Mouse (Mus musculus) liver, embryonic 11.5 days (tissue): Measurements from ENCODE around the gene Cfap45. TPM values are rescaled to one million over a fixed set of nuclear protein-coding genes. Genes with fewer than 3 reads are reported as not detected.
A peak's percentile ranks its signal among the peaks of the same experiment; 100 is the strongest.

Experiments used
- ATAC-seq: fragments of 200-750 bp; cut with Nextera tagmentation; replicated peaks from 2 replicates; pipeline ENCODE4 v1.8.0; 2017; ENCODE audit warnings: moderate number of reproducible peaks, mild to moderate bottlenecking, moderate TSS enrichment, moderate library complexity; ENCODE audit not compliant: low FRiP score
- DNase-seq: peaks from one replicate; pipeline ENCODE4 v3.0.0-alpha.2; 2017; ENCODE audit warnings: low spot score
- H3K27ac ChIP-seq: fragments of 300-500 bp; sonication (generic); 2 replicates; pipeline ENCODE4 v1.5.1; 2014; ENCODE audit warnings: mild to moderate bottlenecking, low read depth, low read length, control low read depth
- H3K27me3 ChIP-seq: fragments of 300-500 bp; sonication (generic); replicated peaks from 2 replicates; pipeline ENCODE4 v1.6.1; 2014; ENCODE audit warnings: low read length, mixed read lengths; ENCODE audit not compliant: control insufficient read depth, insufficient read depth
- H3K36me3 ChIP-seq: fragments of 300-500 bp; sonication (generic); 2 replicates; pipeline ENCODE4 v1.6.1; 2014; ENCODE audit warnings: mild to moderate bottlenecking, low read length, moderate library complexity, mixed read lengths; ENCODE audit not compliant: control insufficient read depth, insufficient read depth
- H3K4me1 ChIP-seq: fragments of 300-500 bp; sonication (generic); replicated peaks from 2 replicates; pipeline ENCODE4 v1.6.1; 2014; ENCODE audit warnings: low read length, mixed read lengths; ENCODE audit not compliant: control insufficient read depth, insufficient read depth
- H3K4me2 ChIP-seq: fragments of 300-500 bp; sonication (generic); 2 replicates; pipeline ENCODE4 v1.6.1; 2014; ENCODE audit warnings: mild to moderate bottlenecking, control low read depth, moderate library complexity
- H3K4me3 ChIP-seq: fragments of 300-500 bp; sonication (generic); 2 replicates; pipeline ENCODE4 v1.5.1; 2014; ENCODE audit warnings: low read depth, low read length, control low read depth
- H3K9ac ChIP-seq: fragments of 300-500 bp; sonication (generic); 2 replicates; pipeline ENCODE4 v1.6.1; 2014; ENCODE audit warnings: low read depth, low read length, control low read depth
- H3K9me3 ChIP-seq: fragments of 300-500 bp; sonication (generic); 2 replicates; pipeline ENCODE4 v1.6.1; 2016; ENCODE audit warnings: low read length, inconsistent platforms, mixed read lengths; ENCODE audit not compliant: control insufficient read depth
- WGBS: fragments of 180-500 bp; shearing (Covaris S2); extraction: QIAGEN DNeasy Blood & Tissue Kit; methylation state at CpG from one replicate; pipeline ENCODE4 v1.1.7; 2014; 5-methylcytosine and 5-hydroxymethylcytosine counted together
- polyA plus RNA-seq: library from polyadenylated mRNA; unstranded; fragments of >200 nt; fragmentation: Nextera tagmentation; extraction: Ambion mirVana; gene quantifications from 2 replicates; pipeline ENCODE4 v1.2.1, GENCODE M21; 2014

The Cfap45 gene
- polyA plus RNA-seq, 1 experiment from 2014 or later = 0.77 TPM

DNA sequence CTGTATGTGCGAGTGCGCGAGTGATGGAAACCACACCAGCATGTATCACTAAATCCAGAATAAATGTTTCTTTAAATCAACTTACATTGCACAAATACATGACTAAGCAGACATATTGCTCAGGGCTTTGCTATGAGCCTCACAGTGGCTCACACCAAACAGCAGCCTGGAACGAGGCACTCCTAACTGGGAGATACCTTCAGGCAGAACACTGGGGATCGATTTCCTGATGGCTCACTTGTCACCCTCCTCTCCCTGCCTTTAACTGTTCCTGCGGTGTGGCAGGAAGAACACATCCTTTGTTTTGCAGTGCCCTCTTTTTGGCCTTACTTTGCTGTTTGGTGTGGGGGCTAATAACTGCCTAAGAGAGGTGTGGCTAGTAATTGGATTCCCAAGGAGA lies 957 bp upstream of the Cfap45 start:
- Histone ChIP-seq H3K36me3 (no peaks in the 10 kb centered on the region), H3K27ac (no peak overlapping the region), H3K9me3 (peaks cover 4% of the 10 kb centered on the region), H3K4me3 (no peak overlapping the region), H3K4me1 (peaks cover 19% of the 10 kb centered on the region), H3K27me3 (peaks cover 7% of the 10 kb centered on the region; the same call in 1 of the 2 replicates), H3K4me2 (no peak overlapping the region), H3K9ac (no peak overlapping the region)
- no peak for ATAC-seq
- no peak for DNase-seq
- 59% methylated on average over 6 of the region's 6 CpGs for WGBS

GRCm38 (mm10) chr1:172522524-172522923 lies 1.9 kb downstream of the Cfap45 start:
- H3K9me3 ChIP-seq = peaks cover 3% of the 10 kb centered on the region
- WGBS = 44% methylated on average over 7 of the region's 7 CpGs

GRCm38 (mm10) chr1:172523699-172524101 lies 3.1 kb downstream of the Cfap45 start:
- WGBS = 62% methylated on average over 12 of the region's 12 CpGs
- Histone ChIP-seq H3K9me3 (no peaks in the 10 kb centered on the region), H3K4me1 (peaks cover 26% of the 10 kb centered on the region)

More at GRCm38 (mm10) chr1:172522524-172522923, 1.9 kb downstream of the Cfap45 start:
- Histone ChIP-seq H3K9ac (no peak overlapping the region), H3K4me1 (peaks cover 26% of the 10 kb centered on the region), H3K4me3 (no peak overlapping the region), H3K36me3 (no peaks in the 10 kb centered on the region), H3K27ac (no peak overlapping the region), H3K27me3 (peaks cover 9% of the 10 kb centered on the region), H3K4me2 (no peak overlapping the region)
- DNase-seq (no peak), ATAC-seq (no peak)

DNA sequence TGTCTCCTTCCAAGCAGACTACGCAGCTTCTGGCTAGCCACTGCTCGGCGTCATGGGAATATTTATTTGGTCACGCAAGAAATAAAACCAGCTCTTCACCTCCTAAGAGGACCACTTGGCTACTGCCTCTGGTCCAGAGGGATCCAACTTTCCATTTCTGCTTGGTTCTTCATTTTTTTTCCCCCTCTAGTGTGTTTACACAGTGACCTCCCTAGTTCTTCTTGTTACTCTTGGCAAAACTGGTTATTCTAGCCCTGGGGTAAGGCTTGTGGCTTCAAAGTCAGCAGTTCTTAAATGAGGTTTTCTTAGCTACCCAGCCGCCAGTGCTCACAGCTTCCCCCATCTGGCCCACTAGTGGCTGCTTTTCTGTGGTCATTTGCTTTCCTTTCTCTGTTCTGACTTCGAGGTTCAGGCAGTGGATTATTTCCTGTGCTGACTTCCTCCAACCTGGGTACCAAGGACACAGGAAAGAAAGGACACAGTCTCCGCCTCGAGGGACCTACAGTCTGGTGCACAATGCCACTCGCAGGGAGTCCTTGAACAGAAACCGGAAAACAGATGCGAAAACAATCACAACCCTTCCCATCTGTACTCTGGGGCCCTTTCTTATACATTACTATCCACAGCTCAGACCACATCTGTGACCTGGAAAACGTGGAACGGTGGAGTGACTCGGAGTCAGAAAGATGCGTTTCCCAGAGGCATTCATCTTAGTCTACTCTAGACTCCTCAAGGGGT lies 4.6 kb downstream of the Cfap45 start:
- Histone ChIP-seq H3K9me3 (no peaks in the 10 kb centered on the region), H3K4me2 (peak overlapping the region; percentile 8; the same call in 1 of the 2 replicates), H3K9ac (no peak overlapping the region), H3K27ac (no peak overlapping the region), H3K4me3 (no peak overlapping the region), H3K27me3 (peaks cover 12% of the 10 kb centered on the region), H3K36me3 (no peaks in the 10 kb centered on the region), H3K4me1 (peaks cover 20% of the 10 kb centered on the region)
- ATAC-seq (no peak), DNase-seq (no peak)
- 38% methylated on average over 15 of the region's 15 CpGs for WGBS

More at GRCm38 (mm10) chr1:172523699-172524101, 3.1 kb downstream of the Cfap45 start:
- H3K27me3 ChIP-seq = peaks cover 12% of the 10 kb centered on the region
- DNase-seq = no peak
- no peaks in the 10 kb centered on the region for H3K36me3 ChIP-seq
- H3K9ac ChIP-seq = no peak overlapping the region
- no peak overlapping the region for H3K4me3 ChIP-seq
- H3K4me2 ChIP-seq = no peak overlapping the region
- no peak for ATAC-seq
- H3K27ac ChIP-seq = no peak overlapping the region

DNA sequence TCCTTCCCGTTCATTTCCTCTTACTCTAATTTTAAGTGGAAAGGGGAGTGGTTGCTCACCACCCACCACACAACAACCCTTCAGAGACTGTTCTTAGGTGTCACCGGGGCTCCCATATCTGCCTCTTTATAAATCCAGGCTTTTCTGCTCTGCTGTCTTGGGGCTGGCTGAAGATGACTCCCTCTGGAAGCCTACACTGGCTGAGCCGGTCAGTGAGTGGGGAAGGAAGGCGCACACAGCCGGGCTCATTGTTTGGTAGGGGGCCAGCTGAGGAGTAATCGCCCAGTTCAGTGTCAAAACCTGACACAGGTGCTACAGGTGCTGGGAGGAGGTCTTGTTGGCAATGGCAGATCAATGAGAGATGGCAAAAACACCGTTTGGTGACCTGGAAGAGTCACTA lies 5.4 kb downstream of the Cfap45 start:
- no peaks in the 10 kb centered on the region for H3K9me3 ChIP-seq
- WGBS = 30% methylated on average over 7 of the region's 7 CpGs
- ATAC-seq = no peak
- no peaks in the 10 kb centered on the region for H3K36me3 ChIP-seq
- H3K27ac ChIP-seq = peak overlapping the region; percentile 58; the same call in 1 of the 2 replicates
- peaks cover 17% of the 10 kb centered on the region for H3K4me1 ChIP-seq
- H3K4me2 ChIP-seq = peak overlapping the region; percentile 60
- no peak overlapping the region for H3K4me3 ChIP-seq
- peaks cover 15% of the 10 kb centered on the region for H3K27me3 ChIP-seq
- H3K9ac ChIP-seq = no peak overlapping the region
- no peak for DNase-seq

GRCm38 (mm10) chr1:172526380-172527081 lies 5.9 kb downstream of the Cfap45 start:
- Histone ChIP-seq H3K9me3 (no peaks in the 10 kb centered on the region), H3K4me3 (peak overlapping the region; percentile 15; the same call in 1 of the 2 replicates), H3K4me1 (peaks cover 15% of the 10 kb centered on the region), H3K9ac (no peak overlapping the region), H3K36me3 (no peaks in the 10 kb centered on the region), H3K4me2 (peak overlapping the region; percentile 60), H3K27ac (peak overlapping the region; percentile 66; the same call in 1 of the 2 replicates), H3K27me3 (peaks cover 16% of the 10 kb centered on the region)
- DNase-seq (peak; percentile 68), ATAC-seq (peak; percentile 79)
- 25% methylated on average over 23 of the region's 23 CpGs for WGBS

DNA sequence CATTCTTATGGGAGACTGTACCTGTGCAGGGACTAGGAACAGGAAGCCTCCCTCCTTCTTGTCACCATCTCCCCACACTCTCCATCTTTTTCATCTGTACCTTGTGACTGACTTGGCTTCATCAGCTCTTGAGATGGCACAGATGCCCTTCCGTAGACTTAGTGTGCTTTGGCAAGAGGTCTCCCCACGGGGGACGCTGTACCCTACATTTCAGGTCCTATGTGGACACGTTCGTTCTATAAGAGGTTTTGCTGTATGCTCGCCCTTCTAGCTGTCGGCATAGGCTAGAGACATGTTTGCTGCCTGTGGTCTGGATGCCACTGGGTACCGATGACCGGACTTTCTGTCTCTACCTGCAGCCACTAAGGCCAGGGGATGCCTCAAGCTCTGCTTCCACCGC lies 6.8 kb downstream of the Cfap45 start:
- H3K27me3 ChIP-seq = peaks cover 20% of the 10 kb centered on the region
- DNase-seq (no peak), ATAC-seq (no peak)
- no peak overlapping the region for H3K27ac ChIP-seq
- H3K4me2 ChIP-seq = no peak overlapping the region
- H3K9me3 ChIP-seq = no peaks in the 10 kb centered on the region
- H3K4me1 ChIP-seq = peaks cover 15% of the 10 kb centered on the region
- H3K4me3 ChIP-seq = no peak overlapping the region
- WGBS = 87% methylated on average over 10 of the region's 10 CpGs
- H3K9ac ChIP-seq = no peak overlapping the region
- H3K36me3 ChIP-seq = no peaks in the 10 kb centered on the region

GRCm38 (mm10) chr1:172528701-172529100 lies 8.1 kb downstream of the Cfap45 start:
- no peak overlapping the region for H3K4me2 ChIP-seq
- H3K4me1 ChIP-seq = peaks cover 15% of the 10 kb centered on the region
- peaks cover 31% of the 10 kb centered on the region for H3K27me3 ChIP-seq
- no peak overlapping the region for H3K27ac ChIP-seq
- no peak overlapping the region for H3K4me3 ChIP-seq
- DNase-seq (peak; percentile 71), ATAC-seq (0 out of 2 replicates have a peak, but pooled peaks have one; percentile 32)
- H3K9ac ChIP-seq = no peak overlapping the region
- no peaks in the 10 kb centered on the region for H3K36me3 ChIP-seq
- H3K9me3 ChIP-seq = no peaks in the 10 kb centered on the region
- WGBS = 8% methylated on average over 7 of the region's 7 CpGs
